Mouse (Mus musculus): Measurements from ENCODE around the gene Ino80.

Gene Ino80

DNA sequence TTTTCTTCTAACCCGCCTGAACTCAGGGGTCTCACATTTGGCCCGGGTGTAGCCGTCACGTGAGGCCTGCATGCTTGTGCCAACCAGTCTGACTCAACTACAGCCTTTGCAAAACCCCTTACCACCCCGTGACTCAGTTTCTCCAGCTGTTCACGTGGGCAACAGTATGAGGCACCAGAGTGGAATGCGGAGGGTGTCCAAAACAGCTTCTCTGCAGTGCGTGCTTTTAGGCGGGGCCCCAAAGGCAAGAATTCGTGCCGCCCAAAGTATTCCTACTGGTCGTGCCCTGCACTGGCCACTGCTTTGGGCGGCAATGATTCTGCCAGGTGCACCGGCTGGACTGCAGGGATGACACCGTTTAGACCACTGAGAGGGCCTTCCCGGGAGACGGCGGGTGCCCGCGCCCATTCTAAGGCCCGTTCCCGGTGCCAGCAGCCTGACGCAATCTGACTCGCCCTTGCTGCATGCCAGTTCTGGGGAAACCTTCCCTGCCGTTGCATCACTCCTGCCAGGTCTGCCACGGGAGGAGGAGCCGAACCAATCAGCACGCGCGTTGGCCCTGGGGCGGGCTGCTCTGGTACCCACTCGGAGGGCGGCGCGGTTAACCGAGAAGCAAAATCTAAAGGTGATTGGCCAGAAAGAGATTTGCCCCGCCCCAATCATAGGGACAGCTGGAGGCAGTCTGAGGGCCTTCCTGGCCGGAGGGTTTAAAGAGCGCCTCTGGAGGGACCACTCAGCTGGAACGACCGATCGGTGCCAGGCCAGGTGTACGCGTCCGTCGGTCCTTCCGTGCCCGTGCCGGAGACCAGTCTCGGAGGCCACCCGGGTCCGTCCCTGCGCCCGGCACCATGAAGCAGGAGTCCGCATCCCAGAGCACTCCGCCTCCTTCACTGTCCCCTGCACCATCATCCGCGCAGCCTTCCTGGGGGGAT lies 126.7 kb downstream of the Ino80 start, which contains the start of gene Chac1:
Chac1 (plus strand) TSS at position 675 of the 932 bp plus-strand sequence.
- DNase-seq: peak; percentile 85

DNA sequence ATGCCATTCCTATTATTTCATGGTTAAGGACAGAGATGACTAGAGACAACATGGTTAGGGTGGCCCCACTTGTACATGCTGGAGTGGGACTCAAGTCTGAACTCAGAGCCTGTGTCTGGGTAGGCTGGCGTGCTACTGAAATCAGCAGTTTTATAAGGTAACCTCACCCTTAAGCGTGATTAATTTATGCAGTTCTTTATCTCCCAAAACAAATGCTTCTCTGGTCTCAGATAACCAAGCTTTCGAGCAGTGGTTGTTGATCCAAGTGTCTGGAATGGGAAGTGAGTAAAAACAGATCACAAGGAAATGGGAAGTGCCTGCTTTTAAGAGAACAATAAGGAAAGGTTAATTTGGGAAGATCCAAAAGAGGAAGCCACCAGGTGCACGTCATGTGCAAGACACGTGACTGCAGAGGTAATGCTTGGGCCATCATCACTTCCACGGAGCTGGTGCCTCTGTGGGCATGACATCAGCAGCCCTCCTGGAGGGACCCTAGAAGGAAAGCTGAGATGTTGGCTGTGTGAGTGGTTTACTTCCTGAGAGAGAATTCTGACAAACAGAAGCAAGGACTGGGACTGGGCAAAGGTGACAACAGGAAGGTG lies 132.8 kb downstream of the Ino80 start:
- no peak for DNase-seq

DNA sequence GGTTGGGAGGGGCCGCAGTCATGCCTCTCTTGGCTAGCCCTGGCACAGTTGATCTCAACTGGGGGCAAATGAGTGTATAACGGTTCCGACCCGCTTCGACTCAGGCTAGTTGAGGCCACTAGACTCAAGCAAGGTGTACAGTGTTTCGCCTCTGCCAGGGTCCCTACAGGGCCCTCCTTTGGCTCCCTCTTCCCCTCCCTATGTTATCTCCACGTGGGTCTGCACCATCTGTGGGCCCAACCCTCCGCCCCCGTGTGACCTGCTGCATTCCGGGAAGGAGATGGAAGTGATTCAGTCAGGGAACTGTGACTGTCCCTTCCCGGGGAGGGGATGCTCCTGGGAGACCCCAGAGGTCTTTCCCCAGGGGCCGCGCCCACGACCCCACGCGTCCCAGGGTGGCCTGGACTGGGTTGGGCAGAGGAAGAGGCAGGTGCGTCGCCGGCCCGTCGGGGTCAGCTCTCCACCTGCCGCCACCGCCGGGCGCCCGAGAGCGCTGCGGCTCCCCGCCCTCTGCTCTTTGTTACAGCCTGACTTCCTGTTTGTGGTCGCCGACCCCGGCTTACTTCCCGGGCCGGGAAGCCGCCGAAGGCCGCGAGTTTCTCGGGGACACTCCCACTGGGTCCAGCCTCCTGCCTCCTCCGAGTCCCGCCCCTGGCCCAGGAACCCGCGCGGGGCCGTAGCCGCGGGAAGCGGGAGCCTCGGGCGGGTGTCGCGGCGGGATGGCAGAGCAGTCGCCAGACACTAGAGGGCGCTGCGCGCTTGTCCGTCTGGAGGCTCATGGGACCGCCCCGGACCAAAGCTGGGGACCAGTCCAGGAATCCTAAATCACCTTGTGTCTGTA lies 139.8 kb downstream of the Ino80 start:
- DNase-seq: peak; percentile 95

DNA sequence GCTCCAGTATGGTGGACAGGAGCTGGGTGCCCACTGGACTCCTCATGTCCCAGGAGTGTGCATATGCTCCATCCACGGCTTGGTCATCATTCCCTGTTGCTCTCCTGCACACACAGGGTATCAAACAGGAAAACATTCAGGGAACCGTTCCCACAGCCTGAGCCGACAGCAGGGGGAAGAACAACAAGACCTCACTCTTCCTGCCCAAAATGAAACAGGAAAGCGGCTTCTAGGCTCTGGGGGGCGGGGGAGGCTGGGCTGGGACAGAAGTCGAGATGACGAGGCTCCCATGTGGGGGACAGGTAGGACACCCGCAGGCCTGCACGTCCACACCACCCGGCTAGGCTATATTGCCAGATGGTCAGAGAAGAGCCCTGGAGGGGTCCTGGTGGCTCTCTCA lies 141.0 kb downstream of the Ino80 start:
- no peak for DNase-seq

DNA sequence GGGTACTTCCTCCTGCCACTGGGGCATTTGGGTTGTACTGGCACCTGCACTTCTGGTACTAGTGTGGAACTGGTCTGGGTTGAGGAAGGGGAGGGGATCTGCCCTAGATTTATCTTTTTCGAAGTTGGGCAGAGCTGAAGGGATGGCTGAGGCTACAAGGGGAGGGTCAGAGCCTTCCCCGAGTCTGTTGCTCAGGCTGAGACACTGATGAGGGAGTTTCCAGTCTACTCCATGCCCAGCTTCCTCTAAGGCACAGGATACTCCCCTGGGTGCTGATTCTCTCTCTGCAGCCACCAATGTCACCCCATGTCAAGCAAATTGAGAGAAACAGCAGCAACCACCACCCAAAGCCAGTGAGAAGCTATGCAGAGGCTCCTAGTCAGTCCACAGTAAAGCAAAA lies 141.5 kb downstream of the Ino80 start:
- no peak for DNase-seq

DNA sequence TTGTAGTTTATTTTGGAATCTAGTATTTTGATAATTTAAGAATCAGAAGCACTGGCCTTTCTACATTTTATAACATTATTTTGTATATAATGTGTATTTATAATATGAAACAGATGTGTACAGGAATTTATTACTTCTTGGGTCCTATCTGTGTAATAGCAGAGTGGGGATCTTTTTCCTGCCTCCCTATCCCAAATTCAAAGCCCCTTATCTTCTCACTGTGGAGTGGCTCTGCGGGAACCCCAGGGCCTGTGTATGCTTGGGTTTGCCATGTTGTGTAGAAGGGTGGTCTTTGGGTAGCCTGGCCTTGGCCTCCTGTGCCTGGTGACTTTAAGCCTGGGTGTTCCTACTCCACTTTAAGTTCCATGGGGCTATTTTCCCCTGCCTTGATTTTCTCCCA lies 142.0 kb downstream of the Ino80 start:
- no peak for DNase-seq

DNA sequence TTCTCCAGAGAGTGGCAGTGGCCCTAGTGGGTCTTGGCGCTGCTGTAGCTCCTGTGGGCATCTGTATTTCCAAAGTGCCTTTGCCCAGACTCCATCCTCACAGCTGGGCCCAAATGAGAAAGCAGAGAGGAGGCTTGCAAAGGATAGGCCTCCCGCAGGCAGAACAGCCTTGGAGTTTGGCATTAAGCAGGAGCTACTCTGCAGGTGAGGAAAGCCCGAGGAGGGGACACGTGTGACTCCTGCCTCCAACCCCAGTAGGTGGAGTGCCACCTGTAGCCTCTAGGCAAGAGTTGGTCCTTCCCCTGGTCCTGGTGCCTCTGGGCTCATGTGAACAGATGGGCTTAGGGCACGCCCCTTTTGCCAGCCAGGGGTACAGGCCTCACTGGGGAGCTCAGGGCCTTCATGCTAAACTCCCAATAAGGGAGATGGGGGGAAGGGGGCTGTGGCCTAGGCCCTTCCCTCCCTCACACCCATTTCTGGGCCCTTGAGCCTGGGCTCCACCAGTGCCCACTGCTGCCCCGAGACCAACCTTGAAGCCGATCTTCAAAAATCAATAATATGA lies 142.4 kb downstream of the Ino80 start:
- no peak for DNase-seq

DNA sequence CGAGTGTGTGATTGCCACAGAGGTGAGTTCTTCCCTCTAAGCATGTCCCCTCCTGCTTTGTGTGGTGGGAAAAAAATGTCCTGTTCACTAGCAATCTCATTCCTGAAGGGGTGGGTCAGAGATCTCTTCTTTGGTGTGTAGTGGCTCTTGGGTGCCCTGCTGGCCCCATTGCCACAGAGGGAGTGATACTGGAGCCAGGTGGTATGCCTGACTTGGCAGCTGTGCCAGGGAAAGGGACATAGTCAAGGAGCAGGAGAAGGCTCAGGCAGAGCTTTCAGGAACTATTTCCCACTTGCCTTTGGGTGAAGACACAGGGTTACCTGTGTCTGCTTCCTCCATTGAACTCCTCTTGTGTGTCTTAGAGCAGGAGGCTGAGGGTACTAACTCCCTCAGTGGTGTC lies 143.4 kb downstream of the Ino80 start:
- DNase-seq: no peak

DNA sequence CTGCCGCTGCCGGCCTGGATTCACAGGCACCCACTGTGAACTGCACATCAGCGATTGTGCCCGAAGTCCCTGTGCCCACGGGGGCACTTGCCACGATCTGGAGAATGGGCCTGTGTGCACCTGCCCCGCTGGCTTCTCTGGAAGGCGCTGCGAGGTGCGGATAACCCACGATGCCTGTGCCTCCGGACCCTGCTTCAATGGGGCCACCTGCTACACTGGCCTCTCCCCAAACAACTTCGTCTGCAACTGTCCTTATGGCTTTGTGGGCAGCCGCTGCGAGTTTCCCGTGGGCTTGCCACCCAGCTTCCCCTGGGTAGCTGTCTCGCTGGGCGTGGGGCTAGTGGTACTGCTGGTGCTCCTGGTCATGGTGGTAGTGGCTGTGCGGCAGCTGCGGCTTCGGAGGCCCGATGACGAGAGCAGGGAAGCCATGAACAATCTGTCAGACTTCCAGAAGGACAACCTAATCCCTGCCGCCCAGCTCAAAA lies 145.3 kb downstream of the Ino80 start:
- DNase-seq: no peak

DNA sequence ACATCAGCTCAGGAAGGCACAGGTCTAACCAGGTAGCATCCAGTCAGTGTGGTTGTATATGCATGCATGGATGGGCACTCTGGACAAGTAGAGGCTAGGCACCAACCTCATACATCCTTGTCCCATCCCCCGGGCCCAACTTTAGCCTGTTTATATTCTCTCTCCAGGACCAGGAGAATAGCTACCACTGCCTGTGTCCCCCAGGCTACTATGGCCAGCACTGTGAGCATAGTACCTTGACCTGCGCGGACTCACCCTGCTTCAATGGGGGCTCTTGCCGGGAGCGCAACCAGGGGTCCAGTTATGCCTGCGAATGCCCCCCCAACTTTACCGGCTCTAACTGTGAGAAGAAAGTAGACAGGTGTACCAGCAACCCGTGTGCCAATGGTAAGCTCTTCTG lies 146.7 kb downstream of the Ino80 start:
- DNase-seq: no peak

DNA sequence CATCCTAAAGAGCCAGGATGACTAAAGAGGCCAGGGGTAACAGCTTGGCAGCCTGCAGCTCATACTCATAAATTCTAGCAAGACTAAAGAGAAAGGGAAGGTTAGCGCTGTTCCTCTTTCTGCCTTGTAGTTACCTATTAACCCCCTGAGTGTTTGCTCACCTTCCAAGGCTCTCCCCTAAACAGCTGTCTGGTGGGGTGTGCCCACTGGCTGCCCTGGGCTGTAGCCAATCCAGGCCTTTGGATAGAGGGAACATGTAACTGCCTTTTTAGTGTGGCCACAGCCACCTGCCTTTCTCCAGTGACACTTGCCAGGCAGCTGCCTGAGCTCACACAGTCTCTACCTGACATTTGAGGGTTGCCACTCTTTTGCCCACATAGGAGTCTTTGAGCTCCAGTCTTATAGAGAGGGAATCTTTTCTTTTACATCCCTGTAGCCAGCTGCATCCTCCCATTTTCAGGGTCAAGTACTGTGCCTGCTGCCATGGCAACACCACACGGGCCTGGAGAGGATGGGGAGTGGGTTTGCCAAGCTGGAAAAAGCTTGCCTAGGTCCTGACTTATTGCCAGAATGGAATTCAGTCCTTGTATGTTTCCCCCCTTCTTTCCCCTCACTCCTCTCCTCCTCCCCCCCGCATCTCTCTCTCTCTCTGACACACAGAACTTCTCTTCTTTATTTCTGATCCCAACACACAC lies 148.2 kb downstream of the Ino80 start:
- no peak for DNase-seq

DNA sequence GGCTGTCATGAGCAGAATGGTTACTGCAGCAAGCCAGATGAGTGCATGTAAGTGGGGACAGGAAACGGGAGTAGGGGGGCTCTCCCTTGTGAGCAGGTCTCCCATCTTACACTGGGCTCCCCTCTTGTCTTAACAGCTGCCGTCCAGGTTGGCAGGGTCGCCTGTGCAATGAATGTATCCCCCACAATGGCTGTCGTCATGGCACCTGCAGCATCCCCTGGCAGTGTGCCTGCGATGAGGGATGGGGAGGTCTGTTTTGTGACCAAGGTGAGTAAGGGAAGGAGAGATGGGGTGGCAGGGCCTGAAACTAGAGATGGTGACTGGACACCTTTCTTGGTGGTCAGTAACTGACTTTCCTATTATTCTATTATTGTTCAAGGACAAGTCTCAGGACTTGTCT lies 148.9 kb downstream of the Ino80 start:
- DNase-seq: no peak

DNA sequence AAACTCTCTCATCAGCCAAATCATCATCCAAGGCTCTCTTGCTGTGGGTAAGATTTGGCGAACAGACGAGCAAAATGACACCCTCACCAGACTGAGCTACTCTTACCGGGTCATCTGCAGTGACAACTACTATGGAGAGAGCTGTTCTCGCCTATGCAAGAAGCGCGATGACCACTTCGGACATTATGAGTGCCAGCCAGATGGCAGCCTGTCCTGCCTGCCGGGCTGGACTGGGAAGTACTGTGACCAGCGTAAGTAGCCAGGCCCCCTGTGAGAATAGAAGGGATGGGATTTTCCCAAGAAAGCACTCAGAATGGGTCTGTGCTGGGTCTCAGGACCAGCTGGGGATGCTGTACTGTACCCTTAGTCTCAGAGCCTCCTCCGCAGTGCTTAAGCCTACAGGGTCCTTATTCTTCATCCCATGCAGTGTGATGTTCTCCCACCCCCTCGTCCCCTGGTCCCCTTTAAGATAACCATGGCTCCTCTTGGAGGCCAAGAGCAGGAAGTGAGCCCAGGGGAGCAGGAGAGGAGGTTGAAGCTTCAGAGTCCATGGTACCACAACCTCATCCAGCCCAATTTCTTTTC lies 149.5 kb downstream of the Ino80 start:
- DNase-seq: no peak

DNA sequence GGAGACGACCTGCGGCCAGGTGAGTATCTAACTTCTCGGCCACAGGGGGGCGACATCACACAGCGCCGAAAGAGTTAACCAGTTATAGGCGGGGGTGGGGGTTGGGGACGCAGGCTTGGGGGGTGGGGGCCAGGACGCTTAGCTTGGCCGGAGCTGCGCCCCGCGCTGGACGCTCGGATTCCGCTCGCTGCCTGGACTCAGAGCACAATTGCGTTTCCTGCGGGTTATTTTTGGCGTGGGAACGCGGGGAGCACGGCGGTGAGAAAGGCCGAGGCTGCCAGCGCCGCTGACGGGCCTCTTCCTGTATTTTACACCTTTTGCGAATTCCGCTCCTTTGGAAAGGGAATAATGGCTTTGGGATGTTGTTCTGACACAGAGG lies 150.4 kb downstream of the Ino80 start:
- DNase-seq: peak; percentile 77

DNA sequence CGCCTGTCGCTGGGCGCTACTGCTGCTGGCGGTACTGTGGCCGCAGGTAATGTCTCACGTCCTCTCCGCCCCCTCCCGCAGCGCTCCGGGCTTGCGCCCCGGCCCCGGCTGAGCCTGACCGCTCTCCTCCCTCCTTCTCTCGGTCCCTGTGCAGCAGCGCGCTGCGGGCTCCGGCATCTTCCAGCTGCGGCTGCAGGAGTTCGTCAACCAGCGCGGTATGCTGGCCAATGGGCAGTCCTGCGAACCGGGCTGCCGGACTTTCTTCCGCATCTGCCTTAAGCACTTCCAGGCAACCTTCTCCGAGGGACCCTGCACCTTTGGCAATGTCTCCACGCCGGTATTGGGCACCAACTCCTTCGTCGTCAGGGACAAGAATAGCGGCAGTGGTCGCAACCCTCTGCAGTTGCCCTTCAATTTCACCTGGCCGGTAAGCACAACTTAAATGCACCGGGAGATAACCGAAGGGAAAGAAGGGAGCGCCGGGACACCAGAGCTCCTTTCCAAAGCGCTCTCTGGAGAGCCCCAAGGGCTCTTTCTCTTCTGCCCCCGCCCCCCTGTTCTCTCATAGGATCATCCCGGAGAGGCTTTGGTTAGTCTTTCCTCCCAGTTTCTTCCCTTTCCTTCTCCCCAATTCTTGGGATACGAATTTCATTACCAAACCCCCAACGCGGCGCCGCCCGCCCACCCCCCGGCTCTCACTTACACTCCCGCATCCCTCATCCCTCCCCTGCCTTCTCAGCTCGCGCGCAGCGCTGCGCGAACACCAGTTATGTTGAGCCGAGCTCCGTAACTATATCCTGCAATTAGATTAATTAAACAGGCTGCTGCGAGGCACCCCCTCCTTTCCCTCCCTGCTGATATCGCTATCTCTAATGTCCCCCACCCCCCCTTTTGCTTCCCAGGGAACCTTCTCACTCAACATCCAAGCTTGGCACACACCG lies 151.1 kb downstream of the Ino80 start:
- no peak for DNase-seq

DNA sequence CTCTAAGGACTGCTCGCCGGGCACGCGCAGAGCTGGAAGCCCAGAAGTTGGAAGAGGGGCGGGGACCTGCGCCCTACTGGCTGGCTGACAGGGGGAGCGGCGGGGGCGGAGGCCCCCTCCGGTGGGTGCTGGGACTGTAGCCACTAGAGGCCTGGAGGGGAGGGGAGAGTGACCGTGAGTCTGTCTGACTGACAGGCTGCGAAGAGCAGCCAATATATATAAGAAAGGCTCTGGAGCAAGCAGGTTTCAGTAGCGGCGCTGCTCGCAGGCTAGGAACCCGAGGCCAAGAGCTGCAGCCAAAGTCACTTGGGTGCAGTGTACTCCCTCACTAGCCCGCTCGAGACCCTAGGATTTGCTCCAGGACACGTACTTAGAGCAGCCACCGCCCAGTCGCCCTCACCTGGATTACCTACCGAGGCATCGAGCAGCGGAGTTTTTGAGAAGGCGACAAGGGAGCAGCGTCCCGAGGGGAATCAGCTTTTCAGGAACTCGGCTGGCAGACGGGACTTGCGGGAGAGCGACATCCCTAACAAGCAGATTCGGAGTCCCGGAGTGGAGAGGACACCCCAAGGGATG lies 151.8 kb downstream of the Ino80 start, which contains the start of gene Dll4:
Dll4 (plus strand) TSS at position 217 of the 576 bp plus-strand sequence.
- peak; percentile 79 for DNase-seq

DNA sequence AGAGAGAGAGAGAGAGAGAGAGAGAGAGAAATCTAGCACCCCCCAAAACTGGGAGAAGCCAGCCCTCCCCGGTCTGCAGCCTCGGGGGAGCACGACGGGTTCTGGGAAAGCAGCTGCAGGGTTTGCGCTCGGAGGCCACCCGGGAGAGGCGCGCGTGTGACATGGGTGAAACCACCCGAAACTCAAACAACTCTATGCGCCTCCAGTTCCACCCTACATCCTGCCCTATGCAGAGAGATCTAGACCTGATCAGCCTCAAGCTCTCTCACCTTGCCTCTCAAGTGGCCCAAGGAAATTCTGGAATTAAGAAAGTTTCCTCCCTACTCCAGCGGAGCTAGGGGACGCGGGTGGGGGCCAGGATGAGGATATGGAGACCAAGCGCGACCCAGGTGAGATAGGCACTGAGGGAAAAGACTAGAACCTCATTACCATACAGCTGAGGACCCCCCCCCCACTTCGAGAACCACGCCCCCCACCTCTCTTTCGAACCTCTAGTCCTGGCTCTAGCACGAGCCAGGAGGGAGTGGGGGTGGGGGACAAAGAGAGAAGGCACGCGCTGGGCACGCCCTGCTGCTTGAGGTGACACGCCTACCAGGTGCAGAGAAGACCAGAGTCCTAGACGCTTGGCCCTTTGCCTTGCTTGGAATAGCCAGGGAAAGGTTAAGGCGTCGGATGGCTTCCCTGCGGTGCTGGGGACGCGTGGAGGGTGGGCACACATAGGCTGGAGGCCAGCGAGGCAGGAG lies 152.7 kb downstream of the Ino80 start:
- DNase-seq: no peak

DNA sequence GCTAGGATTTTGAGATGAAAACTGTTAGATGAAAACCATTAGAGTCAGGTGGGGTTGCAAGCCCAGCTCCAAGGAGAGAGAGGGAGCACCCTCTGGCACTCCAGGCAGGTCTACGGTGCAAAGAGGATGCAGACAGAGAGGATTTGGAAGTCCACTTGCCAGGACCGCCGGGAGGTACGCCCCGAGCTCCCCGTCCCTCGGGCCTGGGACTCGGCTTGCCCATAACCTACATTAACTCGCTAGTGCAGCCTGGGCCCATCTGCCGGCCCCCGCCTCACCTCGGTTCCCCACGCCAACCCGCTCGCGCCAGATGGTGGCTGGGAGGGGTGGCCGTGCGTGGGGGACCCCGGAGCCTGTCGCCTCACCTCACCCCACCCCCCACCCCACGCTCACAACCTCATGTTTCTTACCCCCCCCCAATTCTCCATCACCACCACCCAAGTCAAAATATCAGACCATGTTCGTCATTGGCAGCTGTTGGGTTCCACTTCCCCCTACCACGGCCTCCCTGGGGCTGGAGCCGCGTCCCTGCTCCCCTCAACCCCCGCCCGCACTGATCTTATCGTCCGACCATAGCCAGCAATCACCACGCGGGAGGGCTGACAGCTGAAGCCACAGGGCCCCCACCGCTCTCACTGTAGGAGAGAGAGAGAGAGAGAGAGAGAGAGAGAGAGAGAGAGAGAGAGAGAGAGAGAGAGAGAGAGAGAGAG lies 153.5 kb downstream of the Ino80 start:
- DNase-seq: no peak
